Mouse (Mus musculus) heart, embryonic 10.5 days (tissue): ENCODE data around the gene H2afx. TPM values are rescaled to one million over a fixed set of nuclear protein-coding genes. Genes with fewer than 3 reads are reported as not detected.
"Not testable (repeated sequence)": the region's sequence is repeated elsewhere in the genome, so short reads cannot be mapped to it uniquely, and the experiment has no call there.

ENCODE experiments used
- DNase-seq: peaks from one replicate; pipeline ENCODE4 v3.0.0-alpha.2; 2017; ENCODE audit warnings: low spot score
- H3K27ac ChIP-seq: fragments of 300-500 bp; sonication (generic); 2 replicates; pipeline ENCODE4 v1.5.1; 2016; ENCODE audit warnings: mild to moderate bottlenecking
- H3K27me3 ChIP-seq: fragments of 300-500 bp; sonication (generic); 2 replicates; pipeline ENCODE4 v1.6.1; 2016; ENCODE audit warnings: mild to moderate bottlenecking; ENCODE audit not compliant: poor library complexity, insufficient read depth, severe bottlenecking
- H3K36me3 ChIP-seq: fragments of 300-500 bp; sonication (generic); 2 replicates; pipeline ENCODE4 v1.6.1; 2016; ENCODE audit warnings: mild to moderate bottlenecking, moderate library complexity
- H3K4me1 ChIP-seq: fragments of 300-500 bp; sonication (generic); 2 replicates; pipeline ENCODE4 v1.6.1; 2016; ENCODE audit warnings: mild to moderate bottlenecking
- H3K4me3 ChIP-seq: fragments of 300-500 bp; sonication (generic); 2 replicates; pipeline ENCODE4 v1.5.1; 2016; ENCODE audit warnings: mild to moderate bottlenecking, moderate library complexity
- H3K9me3 ChIP-seq: fragments of 300-500 bp; sonication (generic); 2 replicates; pipeline ENCODE4 v1.6.1; 2016; ENCODE audit warnings: mild to moderate bottlenecking, moderate library complexity
- WGBS: fragments of 180-500 bp; shearing (Covaris S2); methylation state at CpG from one replicate; pipeline ENCODE4 v1.1.7; 2016; 5-methylcytosine and 5-hydroxymethylcytosine counted together
- polyA plus RNA-seq: library from polyadenylated mRNA; unstranded; fragments of >200 nt; fragmentation: Nextera tagmentation; extraction: Ambion mirVana; gene quantifications from 2 replicates; pipeline ENCODE4 v1.2.1, GENCODE M21; 2016

The H2afx gene
- 258 and 270 TPM in 2 replicates for polyA plus RNA-seq

GRCm38 (mm10) chr9:44334396-44335330 is at the start of gene H2afx:
Gene H2afx, plus strand, starts transcription at chr9:44334694.
- Histone ChIP-seq H3K9me3 (no peaks in the 10 kb centered on the region), H3K27me3 (no peaks in the 10 kb centered on the region), H3K4me1 (peaks cover 15% of the 10 kb centered on the region), H3K4me3 (peak within 1 kb of the TSS; percentile 92), H3K36me3 (peaks cover 71% of the 10 kb centered on the region), H3K27ac (peak within 1 kb of the TSS; percentile 97)
- under 1% methylated on average over 91 of the region's 91 CpGs for WGBS
- peak; percentile 100 for DNase-seq

DNA sequence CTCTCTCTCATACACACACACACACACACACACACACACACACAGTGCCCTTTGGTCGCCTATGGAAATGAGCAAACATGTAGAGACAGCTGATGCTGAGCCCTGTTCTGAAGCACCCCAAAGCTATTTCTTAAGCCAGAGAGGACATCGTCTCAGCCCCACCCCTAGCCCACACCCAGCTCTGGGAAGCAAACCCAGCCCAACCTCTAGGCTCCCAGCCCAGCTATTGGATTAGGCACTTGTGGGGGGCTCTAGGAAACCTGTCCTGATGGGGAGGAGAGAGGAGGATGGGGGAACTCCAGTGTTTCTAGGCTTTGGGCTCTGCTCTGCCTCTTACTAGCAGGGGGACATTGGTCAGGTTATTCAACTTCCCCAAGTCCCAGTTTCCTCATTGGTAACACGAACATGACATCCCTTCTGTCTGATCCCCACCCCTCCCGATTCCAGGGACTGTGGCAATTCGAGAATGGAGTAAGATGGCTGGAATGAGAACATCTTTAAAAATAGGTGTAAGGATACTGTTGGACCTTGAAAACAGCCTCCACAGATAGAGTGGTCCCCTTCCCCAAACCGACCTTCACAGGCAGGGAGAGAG is 48.1 kb upstream of the H2afx start:
- H3K27ac ChIP-seq, result 0 out of 2 replicates have a peak overlapping the region, but pooled peaks have one; percentile 75
- peaks cover 51% of the 10 kb centered on the region for H3K27me3 ChIP-seq
- H3K4me1 ChIP-seq, result peaks cover 35% of the 10 kb centered on the region
- H3K9me3 ChIP-seq, result no peaks in the 10 kb centered on the region
- WGBS, result 9% methylated on average over 6 of the region's 6 CpGs
- peaks cover 14% of the 10 kb centered on the region for H3K36me3 ChIP-seq
- no peak for DNase-seq
- peak overlapping the region; percentile 70; the same call in 1 of the 2 replicates for H3K4me3 ChIP-seq

DNA sequence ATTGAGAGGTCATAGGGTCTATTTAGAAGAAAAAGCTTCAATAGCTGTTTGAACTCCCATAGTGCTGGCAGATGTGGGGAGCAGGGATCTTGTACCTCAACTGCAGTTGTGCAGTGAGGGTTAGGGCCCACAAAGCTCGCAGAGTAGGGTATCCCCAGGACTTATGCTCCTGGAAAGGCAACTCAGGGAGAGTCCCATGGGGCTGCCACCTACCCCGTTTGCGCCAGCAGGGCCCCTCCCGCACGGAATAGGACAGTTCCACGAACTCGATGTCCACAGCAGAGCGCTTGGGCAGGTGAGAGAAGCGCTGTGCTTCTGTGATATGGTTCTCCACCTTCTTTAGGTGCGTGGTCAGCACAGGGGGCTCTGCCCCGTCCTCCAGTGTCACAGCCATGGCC is 47.5 kb upstream of the H2afx start:
- peak overlapping the region; percentile 75 for H3K27ac ChIP-seq
- 8% methylated on average over 11 of the region's 11 CpGs for WGBS
- DNase-seq, result peak; percentile 78
- peaks cover 47% of the 10 kb centered on the region for H3K27me3 ChIP-seq
- H3K9me3 ChIP-seq, result no peaks in the 10 kb centered on the region
- peaks cover 35% of the 10 kb centered on the region for H3K4me1 ChIP-seq
- peaks cover 21% of the 10 kb centered on the region for H3K36me3 ChIP-seq
- peak overlapping the region; percentile 70 for H3K4me3 ChIP-seq

DNA sequence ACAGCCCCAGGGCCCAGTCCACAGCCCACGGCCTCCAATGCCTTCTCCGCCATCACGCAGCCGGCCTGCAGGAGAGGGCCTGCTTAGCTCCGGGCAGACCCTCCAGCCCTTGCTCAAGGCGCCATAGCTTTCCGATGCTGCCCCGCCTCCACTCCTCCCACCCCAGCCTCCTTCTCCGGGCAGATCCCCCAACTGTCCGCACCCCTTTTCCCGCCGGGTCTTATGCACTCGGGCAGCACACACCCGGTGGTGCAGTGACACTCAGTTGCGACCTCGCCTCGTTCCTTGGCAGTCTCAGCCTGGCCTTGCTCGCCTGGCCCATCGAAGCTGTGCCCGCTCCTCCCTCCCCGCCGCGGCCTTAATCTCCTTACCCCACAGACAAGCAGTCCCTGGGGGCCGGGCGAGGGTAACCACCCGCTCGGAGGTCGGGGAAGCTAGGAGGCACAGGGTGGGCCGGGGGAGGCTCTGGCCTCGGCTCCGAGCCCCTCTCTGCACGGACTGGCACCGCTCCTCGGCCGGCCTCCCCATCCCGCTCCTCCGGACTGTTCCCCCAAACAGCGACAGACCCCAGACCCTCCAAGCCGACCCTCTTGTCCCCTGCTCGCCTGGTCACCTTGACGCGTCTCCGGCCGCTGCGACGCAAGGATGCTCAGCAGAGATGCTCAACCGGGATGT is 47.0 kb upstream of the H2afx start:
- Histone ChIP-seq H3K36me3 (peaks cover 26% of the 10 kb centered on the region), H3K4me3 (peak overlapping the region; percentile 70), H3K27ac (peak overlapping the region; percentile 75), H3K27me3 (peaks cover 47% of the 10 kb centered on the region), H3K4me1 (peaks cover 35% of the 10 kb centered on the region), H3K9me3 (no peaks in the 10 kb centered on the region)
- DNase-seq, result peak; percentile 79
- 1% methylated on average over 47 of the region's 47 CpGs for WGBS

- Histone ChIP-seq H3K36me3 (peaks cover 34% of the 10 kb centered on the region), H3K27me3 (peaks cover 47% of the 10 kb centered on the region), H3K27ac (peak within 1 kb of the TSS; percentile 75), H3K4me1 (peaks cover 30% of the 10 kb centered on the region), H3K9me3 (no peaks in the 10 kb centered on the region), H3K4me3 (peak within 1 kb of the TSS; percentile 70)
- DNase-seq, result peak; percentile 93
- under 1% methylated on average over 38 of the region's 38 CpGs for WGBS
These were observed 46.2 kb upstream of the H2afx start, which contains the start of gene Abcg4 for GRCm38 (mm10) chr9:44288076-44288958. Gene Abcg4, minus strand, starts transcription at chr9:44288615.

DNA sequence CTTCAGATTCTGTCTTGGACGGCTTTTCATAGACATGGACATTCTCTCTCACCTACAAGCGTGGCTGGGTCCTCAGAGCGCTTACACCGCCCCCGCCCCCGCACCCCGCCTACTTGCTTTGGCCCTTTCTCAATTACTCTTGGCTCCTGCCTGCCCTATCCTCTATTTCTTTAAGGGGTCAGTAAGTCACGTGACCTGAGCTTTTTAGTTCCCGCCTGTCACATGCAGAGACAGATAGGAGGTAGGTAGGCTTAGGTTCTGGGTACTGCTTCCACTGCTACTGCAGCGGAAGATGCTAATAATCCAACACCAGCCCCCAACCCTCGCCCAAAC is 45.6 kb upstream of the H2afx start:
- Histone ChIP-seq H3K27ac (peak overlapping the region; percentile 75; the same call in 1 of the 2 replicates), H3K9me3 (no peaks in the 10 kb centered on the region), H3K4me3 (peak overlapping the region; percentile 70), H3K4me1 (peaks cover 29% of the 10 kb centered on the region), H3K27me3 (peaks cover 47% of the 10 kb centered on the region), H3K36me3 (peaks cover 40% of the 10 kb centered on the region)
- WGBS, result 5% methylated on average over 11 of the region's 11 CpGs
- peak; percentile 83 for DNase-seq

GRCm38 (mm10) chr9:44292490-44292889 is 42.0 kb upstream of the H2afx start:
- no peak for DNase-seq
- no peak overlapping the region for H3K4me3 ChIP-seq
- H3K9me3 ChIP-seq, result no peaks in the 10 kb centered on the region
- H3K4me1 ChIP-seq, result peaks cover 20% of the 10 kb centered on the region
- 67% methylated on average over 3 of the region's 3 CpGs for WGBS
- peaks cover 72% of the 10 kb centered on the region for H3K36me3 ChIP-seq
- H3K27me3 ChIP-seq, result peaks cover 22% of the 10 kb centered on the region; the same call in 1 of the 2 replicates
- H3K27ac ChIP-seq, result no peak overlapping the region

DNA sequence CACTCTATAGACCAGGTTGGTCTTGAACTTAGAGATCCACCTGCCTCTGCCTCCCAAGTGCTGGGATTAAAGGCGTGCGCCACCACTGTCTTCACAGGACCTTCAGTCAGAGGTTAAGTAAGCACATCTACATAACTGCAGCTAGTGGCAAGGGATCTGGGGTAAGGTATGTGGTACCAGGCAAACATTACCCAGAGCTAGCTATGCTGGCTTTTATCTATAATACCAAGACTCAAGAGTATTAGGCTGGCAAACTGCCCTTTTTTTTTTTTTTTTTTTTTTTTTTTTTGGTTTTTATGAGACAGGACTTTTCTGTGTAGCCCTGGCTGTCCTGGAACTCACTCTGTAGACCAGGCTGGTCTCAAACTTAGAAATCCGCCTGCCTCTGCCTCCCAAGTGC is 34.5 kb upstream of the H2afx start:
- DNase-seq, H3K27me3 ChIP-seq, H3K4me3 ChIP-seq, H3K27ac ChIP-seq, H3K9me3 ChIP-seq: not testable (repeated sequence)
- peaks cover 77% of the 10 kb centered on the region for H3K36me3 ChIP-seq
- WGBS, result 92% methylated on average over 3 of the region's 3 CpGs
- peaks cover 11% of the 10 kb centered on the region for H3K4me1 ChIP-seq

GRCm38 (mm10) chr9:44305466-44306079 is 28.9 kb upstream of the H2afx start, which contains the start of gene Hinfp:
Gene Hinfp, minus strand, starts transcription at chr9:44305671.
- H3K9me3 ChIP-seq, result no peaks in the 10 kb centered on the region
- peak within 1 kb of the TSS; percentile 84 for H3K4me3 ChIP-seq
- H3K27me3 ChIP-seq, result no peaks in the 10 kb centered on the region
- H3K36me3 ChIP-seq, result peaks cover 27% of the 10 kb centered on the region
- H3K27ac ChIP-seq, result peak within 1 kb of the TSS; percentile 90
- under 1% methylated on average over 54 of the region's 54 CpGs for WGBS
- peak; percentile 100 for DNase-seq
- peaks cover 15% of the 10 kb centered on the region for H3K4me1 ChIP-seq

DNA sequence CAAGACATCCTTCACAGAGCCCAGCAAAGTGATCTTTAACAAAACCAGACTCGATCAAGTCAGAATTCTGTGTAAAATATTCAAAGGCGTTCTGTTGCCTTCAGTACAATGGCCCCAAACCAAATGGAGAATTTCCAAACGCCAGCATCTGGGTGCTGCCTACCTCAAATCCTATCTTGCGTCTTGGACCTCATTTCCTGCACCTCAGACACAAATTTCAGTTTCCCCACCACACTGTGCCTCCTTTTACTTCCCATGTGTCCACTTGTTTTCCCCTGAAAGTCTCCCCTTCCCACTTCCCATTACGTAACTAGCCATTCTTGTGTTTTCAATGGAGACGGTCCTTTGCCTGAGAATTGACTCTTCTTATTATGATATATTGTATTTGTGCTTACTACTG is 28.0 kb upstream of the H2afx start:
- Histone ChIP-seq H3K9me3 (no peaks in the 10 kb centered on the region), H3K36me3 (peaks cover 18% of the 10 kb centered on the region), H3K27me3 (no peaks in the 10 kb centered on the region), H3K4me1 (peaks cover 25% of the 10 kb centered on the region), H3K4me3 (no peak overlapping the region), H3K27ac (no peak overlapping the region)
- DNase-seq, result no peak
- 91% methylated on average over 6 of the region's 6 CpGs for WGBS

GRCm38 (mm10) chr9:44307248-44307647 is 27.2 kb upstream of the H2afx start:
- Histone ChIP-seq H3K4me3 (no peak overlapping the region), H3K27me3 (0 out of 2 replicates have a peak, but pooled peaks cover 4% of the 10 kb centered on the region), H3K4me1 (peaks cover 29% of the 10 kb centered on the region), H3K36me3 (peaks cover 10% of the 10 kb centered on the region), H3K27ac (no peak overlapping the region), H3K9me3 (no peaks in the 10 kb centered on the region)
- DNase-seq, result no peak
- WGBS, result 85% methylated on average over 2 of the region's 2 CpGs
